In the genomic region with DNA sequence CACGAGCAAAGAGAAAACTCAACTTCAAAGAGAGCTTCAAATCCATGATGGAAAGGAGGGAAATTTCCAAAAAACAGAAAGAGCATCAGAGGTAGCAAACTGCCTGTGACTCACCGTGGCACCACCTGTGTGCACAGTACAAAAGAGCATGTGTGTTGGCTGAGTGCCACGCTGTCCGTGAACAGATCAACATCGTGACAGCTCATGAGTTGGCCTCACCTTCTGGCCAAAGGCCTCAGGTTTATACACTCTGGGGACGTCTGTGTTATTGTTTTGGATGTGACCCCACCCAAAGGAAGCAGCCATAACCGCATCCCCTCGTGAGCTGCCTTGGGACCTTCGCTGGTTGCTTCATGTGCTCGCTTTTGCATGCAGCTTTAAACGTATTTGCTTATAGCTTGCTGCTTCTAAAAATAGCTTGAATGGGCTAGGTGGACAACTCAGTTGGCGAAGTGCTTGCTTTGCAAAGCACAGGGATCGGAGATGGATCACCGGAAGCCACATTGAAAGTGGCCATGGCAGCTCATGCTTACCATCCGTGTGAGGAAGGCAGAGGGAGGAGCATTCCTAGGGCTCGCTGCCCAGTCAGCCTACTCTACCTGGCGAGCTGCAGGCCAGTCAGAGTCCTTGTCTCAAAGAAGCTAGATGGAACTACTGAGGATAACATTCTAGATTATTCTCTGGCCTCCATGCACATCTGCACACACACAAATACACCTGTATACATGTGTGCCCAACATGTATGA, we compare ENCODE assay signal across 11 mouse cellular contexts.
DNase-seq lines count a peak whose midpoint lies in the region; ATAC-seq and TF ChIP-seq lines count a peak whose summit lies in the region.
"Had no signal": no experiment of that assay in that cellular context is flagged by ENCODE, and none has a peak within 500 bp of the region (broad histone marks: within the 10 kb centered on the region; RNA-seq: fewer than 3 reads in every experiment).

No protein-coding gene starts in this region.

- TF ChIP-seq CTCF in layer of hippocampus, adult 2 months (conservative IDR thresholded peaks at IDR 0.05): no peak

- no peaks in the 10 kb centered on the region for H3K36me3 ChIP-seq in limb, embryonic 15.5 days
- H3K36me3 ChIP-seq in limb, embryonic 10.5 days: no peaks in the 10 kb centered on the region

- H3K9ac ChIP-seq in limb, embryonic 15.5 days: no peak overlapping the region

- no peaks in the 10 kb centered on the region for H3K4me1 ChIP-seq in limb, embryonic 15.5 days
- peaks cover 7% of the 10 kb centered on the region; the same call in 1 of the 2 replicates for H3K4me1 ChIP-seq in limb, embryonic 10.5 days

- H3K4me2 ChIP-seq in limb, embryonic 15.5 days: no peak overlapping the region

- DNase-seq in limb, embryonic 10.5 days (ENCODE audit: low spot score): no peak
- DNase-seq in cerebellum, adult 18-20 months: peak; percentile 30 to 58
- peak; percentile 70 to 76 for DNase-seq in cerebellum, postnatal 14 days
- peak; percentile 22 for DNase-seq in lung, postnatal 14 days
- DNase-seq in layer of hippocampus, adult 2 months (ENCODE audit: low spot score in 2 of 2): no peak
- DNase-seq in frontal cortex, postnatal 36 days (ENCODE audit: low spot score in 2 of 2): no peak

- H3K9me3 ChIP-seq in limb, embryonic 15.5 days: no peaks in the 10 kb centered on the region
- H3K9me3 ChIP-seq in limb, embryonic 10.5 days (replicated peaks): no peaks in the 10 kb centered on the region

- no peak overlapping the region for H3K27ac ChIP-seq in limb, embryonic 15.5 days
- no peak overlapping the region for H3K27ac ChIP-seq in limb, embryonic 10.5 days
- no peak overlapping the region for H3K27ac ChIP-seq in layer of hippocampus, adult 2 months
- H3K27ac ChIP-seq: macrophage had no signal

- ATAC-seq in limb, embryonic 15.5 days (ENCODE audit: insufficient number of reproducible peaks, low FRiP score, low TSS enrichment, low read depth): 0 out of 2 replicates have a peak, but pooled peaks have one; percentile 4
- no peak for ATAC-seq in megakaryocyte-erythroid progenitor cell, adult 5-6 weeks (replicated peaks; ENCODE audit: low FRiP score, low TSS enrichment, poor library complexity, severe bottlenecking)
- ATAC-seq: CD4-positive, CD25-positive, alpha-beta regulatory T cell, adult 4 months; forebrain, embryonic 16.5 days had no signal

- WGBS in limb, embryonic 15.5 days: 72% methylated on average over 17 of the region's 17 CpGs
- 91% methylated on average over 17 of the region's 17 CpGs for WGBS in limb, embryonic 10.5 days

- H3K4me3 ChIP-seq in limb, embryonic 15.5 days: no peak overlapping the region
- H3K4me3 ChIP-seq in limb, embryonic 10.5 days: no peak overlapping the region
- H3K4me3 ChIP-seq in layer of hippocampus, adult 2 months: no peak overlapping the region

- no peaks in the 10 kb centered on the region for H3K27me3 ChIP-seq in limb, embryonic 15.5 days
- no peaks in the 10 kb centered on the region for H3K27me3 ChIP-seq in limb, embryonic 10.5 days (ENCODE audit: low read depth, poor library complexity, severe bottlenecking)

Comparison
In these comparisons a context has a peak if more than half of its experiments do, and no peak if none do; other contexts are left out.
1. DNase-seq: peak in cerebellum, adult 18-20 months (2 of 2), cerebellum, postnatal 14 days (2 of 2) and lung, postnatal 14 days (single experiment); none in limb, embryonic 10.5 days (single experiment), layer of hippocampus, adult 2 months (0 of 2) and frontal cortex, postnatal 36 days (0 of 2).